In genomic region chr6:90760886-90761285, GRCm38 (mm10) we compare ENCODE assay signal across 13 mouse cellular contexts.
DNase-seq lines count a peak whose midpoint lies in the region; ATAC-seq and TF ChIP-seq lines count a peak whose summit lies in the region.
"Had no signal": no experiment of that assay in that cellular context is flagged by ENCODE, and none has a peak within 500 bp of the region (broad histone marks: within the 10 kb centered on the region; RNA-seq: fewer than 3 reads in every experiment).

No protein-coding gene starts in this region.

- no peaks in the 10 kb centered on the region for H3K27me3 ChIP-seq in forebrain, embryonic 12.5 days
- no peaks in the 10 kb centered on the region for H3K27me3 ChIP-seq in forebrain, embryonic 16.5 days (replicated peaks; ENCODE audit: control insufficient read depth, insufficient read depth, low read length)
- H3K27me3 ChIP-seq in limb, embryonic 15.5 days: no peaks in the 10 kb centered on the region
- H3K27me3 ChIP-seq in limb, embryonic 10.5 days (ENCODE audit: low read depth, poor library complexity, severe bottlenecking): no peaks in the 10 kb centered on the region
- H3K27me3 ChIP-seq in CH12.LX (replicated peaks): no peaks in the 10 kb centered on the region
- no peaks in the 10 kb centered on the region for H3K27me3 ChIP-seq in embryonic facial prominence, embryonic 15.5 days
- H3K27me3 ChIP-seq: forebrain, embryonic 13.5 days; intestine, embryonic 15.5 days had no signal

- H3K4me3 ChIP-seq in forebrain, embryonic 12.5 days (replicated peaks): no peak overlapping the region
- no peak overlapping the region for H3K4me3 ChIP-seq in forebrain, embryonic 16.5 days (replicated peaks; ENCODE audit: low read length)
- no peak overlapping the region for H3K4me3 ChIP-seq in limb, embryonic 15.5 days
- no peak overlapping the region for H3K4me3 ChIP-seq in limb, embryonic 10.5 days
- H3K4me3 ChIP-seq in CH12.LX (replicated peaks in 1 of 3; ENCODE audit: low read depth in 2 of 3, low read length in 2 of 3, poor library complexity in 1 of 3): peak overlapping the region; percentile 22 to 96 (median 84)
- H3K4me3 ChIP-seq in embryonic facial prominence, embryonic 15.5 days (replicated peaks): no peak overlapping the region
- H3K4me3 ChIP-seq: forebrain, embryonic 13.5 days; intestine, embryonic 15.5 days had no signal

- no peak overlapping the region for H3K4me2 ChIP-seq in forebrain, embryonic 12.5 days
- no peak overlapping the region for H3K4me2 ChIP-seq in forebrain, embryonic 16.5 days (ENCODE audit: low read length)
- H3K4me2 ChIP-seq in limb, embryonic 15.5 days: no peak overlapping the region
- H3K4me2 ChIP-seq in CH12.LX (ENCODE audit: insufficient read depth, low read depth, poor library complexity, severe bottlenecking): peak overlapping the region; percentile 84
- H3K4me2 ChIP-seq in embryonic facial prominence, embryonic 15.5 days (replicated peaks): no peak overlapping the region
- H3K4me2 ChIP-seq: forebrain, embryonic 13.5 days; intestine, embryonic 15.5 days; lung, embryonic 14.5 days had no signal

- no peak overlapping the region for H3K27ac ChIP-seq in forebrain, embryonic 12.5 days
- H3K27ac ChIP-seq in forebrain, embryonic 16.5 days (ENCODE audit: low read length): no peak overlapping the region
- peak overlapping the region; percentile 48 for H3K27ac ChIP-seq in limb, embryonic 15.5 days
- H3K27ac ChIP-seq in limb, embryonic 10.5 days: no peak overlapping the region
- H3K27ac ChIP-seq in CH12.LX (ENCODE audit: insufficient read depth, low read depth): peak overlapping the region; percentile 9
- peak overlapping the region; percentile 31; the same call in 1 of the 2 replicates for H3K27ac ChIP-seq in embryonic facial prominence, embryonic 15.5 days (replicated peaks)
- H3K27ac ChIP-seq: forebrain, embryonic 13.5 days; intestine, embryonic 15.5 days; kidney, postnatal 0 days had no signal

- 55% methylated on average over 5 of the region's 5 CpGs for WGBS in forebrain, embryonic 12.5 days
- WGBS in forebrain, embryonic 16.5 days: 33% methylated on average over 5 of the region's 5 CpGs
- WGBS in limb, embryonic 15.5 days: 53% methylated on average over 5 of the region's 5 CpGs
- WGBS in limb, embryonic 10.5 days: 78% methylated on average over 5 of the region's 5 CpGs
- 48% methylated on average over 5 of the region's 5 CpGs for WGBS in embryonic facial prominence, embryonic 15.5 days

- no peak for TF ChIP-seq RAD21 in CH12.LX (IDR thresholded peaks at IDR 0.05; ENCODE audit: low read depth, low read length)

- peaks cover 50% of the 10 kb centered on the region for H3K79me2 ChIP-seq in CH12.LX (replicated peaks; ENCODE audit: control insufficient read depth, extremely low read depth, insufficient read depth, poor library complexity, severe bottlenecking)

- ATAC-seq in forebrain, embryonic 12.5 days (ENCODE audit: low FRiP score): no peak
- ATAC-seq in forebrain, embryonic 16.5 days: no peak
- ATAC-seq in limb, embryonic 15.5 days (ENCODE audit: insufficient number of reproducible peaks, low FRiP score, low TSS enrichment, low read depth): no peak
- ATAC-seq in embryonic facial prominence, embryonic 15.5 days (ENCODE audit: insufficient number of reproducible peaks, low FRiP score, low TSS enrichment, low read depth): no peak
- ATAC-seq: forebrain, embryonic 13.5 days; intestine, embryonic 15.5 days had no signal

- H3K4me1 ChIP-seq in forebrain, embryonic 12.5 days: peaks cover 40% of the 10 kb centered on the region
- H3K4me1 ChIP-seq in forebrain, embryonic 16.5 days (replicated peaks; ENCODE audit: control insufficient read depth, insufficient read depth, low read length): peaks cover 10% of the 10 kb centered on the region
- peaks cover 46% of the 10 kb centered on the region for H3K4me1 ChIP-seq in limb, embryonic 15.5 days
- H3K4me1 ChIP-seq in limb, embryonic 10.5 days: peaks cover 16% of the 10 kb centered on the region
- H3K4me1 ChIP-seq in CH12.LX (ENCODE audit: control insufficient read depth in 1 of 2, insufficient read depth in 2 of 2): peaks cover 39 to 62% of the 10 kb centered on the region in 2 experiments
- peaks cover 36% of the 10 kb centered on the region for H3K4me1 ChIP-seq in embryonic facial prominence, embryonic 15.5 days

- peak overlapping the region; percentile 18; the same call in 1 of the 2 replicates for H3K9ac ChIP-seq in forebrain, embryonic 12.5 days
- H3K9ac ChIP-seq in forebrain, embryonic 16.5 days (replicated peaks; ENCODE audit: low read depth, low read length): no peak overlapping the region
- H3K9ac ChIP-seq in limb, embryonic 15.5 days: no peak overlapping the region
- peak overlapping the region; percentile 47 for H3K9ac ChIP-seq in CH12.LX (ENCODE audit: insufficient read depth, low read depth)
- H3K9ac ChIP-seq in embryonic facial prominence, embryonic 15.5 days: no peak overlapping the region
- H3K9ac ChIP-seq: forebrain, embryonic 13.5 days; intestine, embryonic 15.5 days; lung, embryonic 14.5 days had no signal

- H3K9me3 ChIP-seq in forebrain, embryonic 12.5 days: no peaks in the 10 kb centered on the region
- H3K9me3 ChIP-seq in forebrain, embryonic 16.5 days (ENCODE audit: control insufficient read depth, low read length): no peaks in the 10 kb centered on the region
- no peaks in the 10 kb centered on the region for H3K9me3 ChIP-seq in limb, embryonic 15.5 days
- H3K9me3 ChIP-seq in limb, embryonic 10.5 days (replicated peaks): no peaks in the 10 kb centered on the region
- no peaks in the 10 kb centered on the region for H3K9me3 ChIP-seq in CH12.LX (replicated peaks; ENCODE audit: low read length)
- no peaks in the 10 kb centered on the region for H3K9me3 ChIP-seq in embryonic facial prominence, embryonic 15.5 days (replicated peaks)
- H3K9me3 ChIP-seq: forebrain, embryonic 13.5 days; G1E; intestine, embryonic 15.5 days had no signal

- TF ChIP-seq CTCF in CH12.LX (conservative IDR thresholded peaks at IDR 0.05 in 1 of 2, IDR thresholded peaks at IDR 0.05 in 1 of 2; ENCODE audit: low read depth in 2 of 2, low read length in 2 of 2): no peak

- TF ChIP-seq POLR2A in CH12.LX (IDR thresholded peaks at IDR 0.05; ENCODE audit: low read depth, low read length): no peak

- in situ Hi-C loops in CH12.LX (cut with MboI; ENCODE audit: low pct_ligation_motif_present, low pct_unique_long_range_greater_than_20kb, low sequenced_read_pairs): no loop called here

- 0 out of 2 replicates have a peak, but pooled peaks cover 3% of the 10 kb centered on the region for H3K36me3 ChIP-seq in forebrain, embryonic 12.5 days (replicated peaks)
- no peaks in the 10 kb centered on the region for H3K36me3 ChIP-seq in forebrain, embryonic 16.5 days (ENCODE audit: control insufficient read depth, insufficient read depth)
- no peaks in the 10 kb centered on the region; the same call in 1 of the 2 replicates for H3K36me3 ChIP-seq in limb, embryonic 15.5 days
- no peaks in the 10 kb centered on the region for H3K36me3 ChIP-seq in limb, embryonic 10.5 days
- H3K36me3 ChIP-seq in CH12.LX (replicated peaks in 1 of 2; ENCODE audit: control insufficient read depth in 1 of 2, insufficient read depth in 1 of 2, low read length in 1 of 2): peaks cover 0 to 46% of the 10 kb centered on the region in 2 experiments
- no peaks in the 10 kb centered on the region for H3K36me3 ChIP-seq in embryonic facial prominence, embryonic 15.5 days
- H3K36me3 ChIP-seq: G1E; intestine, embryonic 15.5 days had no signal

- dilution Hi-C loops in CH12.LX (cut with MboI; ENCODE audit: extremely low pct_ligation_motif_present, extremely low pct_unique_long_range_greater_than_20kb, low sequenced_read_pairs): no loop called here

- TF ChIP-seq EP300 in CH12.LX (IDR thresholded peaks at IDR 0.05; ENCODE audit: low read length): no peak

- no peak for DNase-seq in limb, embryonic 10.5 days (ENCODE audit: low spot score)
- DNase-seq in CH12.LX (ENCODE audit: extremely low read depth): no peak
- DNase-seq in frontal cortex, postnatal 10 days (ENCODE audit: low spot score in 2 of 2): no peak
- DNase-seq: right cerebral cortex, postnatal 25 days had no signal

TF ChIP-seq in CH12.LX, 34 proteins besides CTCF, POLR2A, EP300 and RAD21:
- TF ChIP-seq GABPA (IDR thresholded peaks at IDR 0.05; ENCODE audit: insufficient replicate concordance, low read depth, low read length) (no peak), TCF12 (IDR thresholded peaks at IDR 0.05; ENCODE audit: low read depth, low read length) (no peak), POLR2AphosphoS2 (IDR thresholded peaks at IDR 0.05; ENCODE audit: low read depth, low read length) (no peak)

Comparison
In these comparisons a context has a peak if more than half of its experiments do, and no peak if none do; other contexts are left out.
1. H3K27ac ChIP-seq: peak in limb, embryonic 15.5 days (single experiment), CH12.LX (single experiment) and embryonic facial prominence, embryonic 15.5 days (single experiment); none in forebrain, embryonic 12.5 days (single experiment), forebrain, embryonic 16.5 days (single experiment) and limb, embryonic 10.5 days (single experiment).
2. H3K9ac ChIP-seq: peak in forebrain, embryonic 12.5 days (single experiment) and CH12.LX (single experiment); none in forebrain, embryonic 16.5 days (single experiment), limb, embryonic 15.5 days (single experiment) and embryonic facial prominence, embryonic 15.5 days (single experiment).
3. H3K4me3 ChIP-seq: peak in CH12.LX (3 of 3); none in forebrain, embryonic 12.5 days (single experiment), forebrain, embryonic 16.5 days (single experiment), limb, embryonic 15.5 days (single experiment), limb, embryonic 10.5 days (single experiment) and embryonic facial prominence, embryonic 15.5 days (single experiment).